Mouse (Mus musculus) neural tube, embryonic 11.5 days (tissue): Measurements from ENCODE around the gene Ano6. TPM values are rescaled to one million over a fixed set of nuclear protein-coding genes. Genes with fewer than 3 reads are reported as not detected.
A peak's percentile ranks its signal among the peaks of the same experiment; 100 is the strongest.

ENCODE experiments used
- ATAC-seq: fragments of 200-750 bp; cut with Nextera tagmentation; 2 replicates; pipeline ENCODE4 v1.8.0; 2017; ENCODE audit warnings: moderate number of reproducible peaks, mild to moderate bottlenecking, moderate TSS enrichment, moderate library complexity; ENCODE audit not compliant: insufficient read depth, low FRiP score, low TSS enrichment
- DNase-seq: peaks from one replicate; pipeline ENCODE4 v3.0.0-alpha.2; 2015; ENCODE audit warnings: low spot score
- H3K27ac ChIP-seq: fragments of 300-500 bp; sonication (generic); 2 replicates; pipeline ENCODE4 v1.5.1; 2014; ENCODE audit warnings: low read depth, mild to moderate bottlenecking, low read length
- H3K27me3 ChIP-seq: fragments of 300-500 bp; sonication (generic); 2 replicates; pipeline ENCODE4 v1.6.1; 2014; ENCODE audit warnings: mild to moderate bottlenecking, low read length, mixed read lengths; ENCODE audit not compliant: control insufficient read depth, insufficient read depth
- H3K36me3 ChIP-seq: fragments of 300-500 bp; sonication (generic); 2 replicates; pipeline ENCODE4 v1.6.1; 2014; ENCODE audit warnings: mild to moderate bottlenecking, low read length, moderate library complexity, mixed read lengths; ENCODE audit not compliant: control insufficient read depth, insufficient read depth
- H3K4me1 ChIP-seq: fragments of 300-500 bp; sonication (generic); 2 replicates; pipeline ENCODE4 v1.6.1; 2014; ENCODE audit warnings: low read length, mixed read lengths; ENCODE audit not compliant: control insufficient read depth, insufficient read depth
- H3K4me2 ChIP-seq: fragments of 300-500 bp; sonication (generic); 2 replicates; pipeline ENCODE4 v1.6.1; 2014; ENCODE audit warnings: low read depth, mild to moderate bottlenecking, moderate library complexity
- H3K4me3 ChIP-seq: fragments of 300-500 bp; sonication (generic); 2 replicates; pipeline ENCODE4 v1.5.1; 2014; ENCODE audit warnings: low read depth, low read length
- H3K9ac ChIP-seq: fragments of 300-500 bp; sonication (generic); 2 replicates; pipeline ENCODE4 v1.6.1; 2014; ENCODE audit warnings: mild to moderate bottlenecking, low read length
- H3K9me3 ChIP-seq: fragments of 300-500 bp; sonication (generic); 2 replicates; pipeline ENCODE4 v1.6.1; 2016; ENCODE audit warnings: low read length; ENCODE audit not compliant: control insufficient read depth
- WGBS: fragments of 180-500 bp; shearing (Covaris S2); extraction: QIAGEN DNeasy Blood & Tissue Kit; methylation state at CpG from one replicate; pipeline ENCODE4 v1.1.7; 2014; 5-methylcytosine and 5-hydroxymethylcytosine counted together
- polyA plus RNA-seq: library from polyadenylated mRNA; unstranded; fragments of >200 nt; fragmentation: Nextera tagmentation; extraction: Ambion mirVana; gene quantifications from 2 replicates; pipeline ENCODE4 v1.2.1, GENCODE M21; 2014

Gene Ano6
- polyA plus RNA-seq, 1 experiment from 2014 or later: 40.1 TPM

GRCm38 (mm10) chr15:95791141-95791791 lies 623 bp downstream of the Ano6 start:
- ATAC-seq: peak; percentile 32
- H3K4me2 ChIP-seq: peak overlapping the region; percentile 84
- H3K4me3 ChIP-seq: peak overlapping the region; percentile 76
- H3K36me3 ChIP-seq: no peaks in the 10 kb centered on the region
- no peaks in the 10 kb centered on the region for H3K9me3 ChIP-seq
- no peaks in the 10 kb centered on the region for H3K27me3 ChIP-seq
- H3K9ac ChIP-seq: peak overlapping the region; percentile 90
- peaks cover 9% of the 10 kb centered on the region; the same call in 1 of the 2 replicates for H3K4me1 ChIP-seq
- H3K27ac ChIP-seq: peak overlapping the region; percentile 63
- no peak for DNase-seq
- 2% methylated on average over 32 of the region's 32 CpGs for WGBS

- Histone ChIP-seq H3K4me3 (peak overlapping the region; percentile 76; the same call in 1 of the 2 replicates), H3K27me3 (no peaks in the 10 kb centered on the region), H3K9ac (no peak overlapping the region; the same call in 1 of the 2 replicates), H3K4me2 (peak overlapping the region; percentile 84), H3K36me3 (no peaks in the 10 kb centered on the region), H3K4me1 (peaks cover 9% of the 10 kb centered on the region; the same call in 1 of the 2 replicates), H3K27ac (no peak overlapping the region), H3K9me3 (no peaks in the 10 kb centered on the region)
- 72% methylated on average over 5 of the region's 5 CpGs for WGBS
- DNase-seq (no peak), ATAC-seq (no peak)
These were observed 1.2 kb downstream of the Ano6 start for GRCm38 (mm10) chr15:95791855-95792254.

GRCm38 (mm10) chr15:95792261-95793260 lies 1.9 kb downstream of the Ano6 start:
- ATAC-seq (no peak), DNase-seq (no peak)
- no peak overlapping the region for H3K9ac ChIP-seq
- 85% methylated on average over 25 of the region's 25 CpGs for WGBS
- no peak overlapping the region for H3K27ac ChIP-seq
- H3K4me3 ChIP-seq: no peak overlapping the region
- H3K27me3 ChIP-seq: no peaks in the 10 kb centered on the region
- H3K36me3 ChIP-seq: no peaks in the 10 kb centered on the region
- no peaks in the 10 kb centered on the region for H3K9me3 ChIP-seq
- peaks cover 9% of the 10 kb centered on the region; the same call in 1 of the 2 replicates for H3K4me1 ChIP-seq
- peak overlapping the region; percentile 84; the same call in 1 of the 2 replicates for H3K4me2 ChIP-seq

- WGBS: 89% methylated on average over 9 of the region's 9 CpGs
- Histone ChIP-seq H3K4me2 (no peak overlapping the region), H3K4me1 (peaks cover 9% of the 10 kb centered on the region; the same call in 1 of the 2 replicates), H3K9me3 (no peaks in the 10 kb centered on the region), H3K27me3 (no peaks in the 10 kb centered on the region), H3K27ac (no peak overlapping the region), H3K36me3 (no peaks in the 10 kb centered on the region), H3K4me3 (no peak overlapping the region), H3K9ac (no peak overlapping the region)
- ATAC-seq (no peak), DNase-seq (no peak)
These were observed 3.3 kb downstream of the Ano6 start for GRCm38 (mm10) chr15:95793748-95794491.

- H3K27me3 ChIP-seq: no peaks in the 10 kb centered on the region
- H3K9ac ChIP-seq: no peak overlapping the region
- H3K4me1 ChIP-seq: peaks cover 8% of the 10 kb centered on the region; the same call in 1 of the 2 replicates
- DNase-seq: no peak
- no peaks in the 10 kb centered on the region for H3K36me3 ChIP-seq
- no peaks in the 10 kb centered on the region for H3K9me3 ChIP-seq
- WGBS: 76% methylated on average over 10 of the region's 10 CpGs
- no peak overlapping the region for H3K4me3 ChIP-seq
- ATAC-seq: no peak
- H3K4me2 ChIP-seq: no peak overlapping the region
- H3K27ac ChIP-seq: no peak overlapping the region
These were observed 4.2 kb downstream of the Ano6 start for GRCm38 (mm10) chr15:95794611-95795565.

DNA sequence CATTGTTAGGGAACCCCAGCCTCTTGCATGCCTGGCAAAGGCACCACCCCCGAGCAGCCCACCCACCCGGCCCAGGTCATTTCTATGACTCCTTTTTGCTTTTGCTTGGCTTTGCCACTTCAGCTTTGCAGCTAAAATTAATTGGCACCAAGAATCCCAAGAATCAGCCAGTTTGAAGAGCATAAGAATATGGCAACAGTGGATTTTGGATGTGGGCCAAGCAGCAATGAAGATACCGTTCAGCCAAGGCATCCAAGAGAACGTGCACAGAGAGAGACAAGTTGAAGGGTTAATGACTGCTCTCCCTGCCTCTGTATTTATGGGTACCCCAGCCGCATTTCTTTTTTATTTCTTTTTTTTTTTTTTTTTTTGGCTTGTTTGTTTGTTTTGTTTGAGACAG lies 5.4 kb downstream of the Ano6 start:
- DNase-seq (no peak), ATAC-seq (no peak)
- Histone ChIP-seq H3K4me3 (no peak overlapping the region), H3K27me3 (no peaks in the 10 kb centered on the region), H3K4me2 (no peak overlapping the region), H3K36me3 (no peaks in the 10 kb centered on the region), H3K9ac (no peak overlapping the region), H3K27ac (no peak overlapping the region), H3K9me3 (no peaks in the 10 kb centered on the region), H3K4me1 (peaks cover 5% of the 10 kb centered on the region; the same call in 1 of the 2 replicates)
- 84% methylated on average over 5 of the region's 5 CpGs for WGBS

- no peak for ATAC-seq
- Histone ChIP-seq H3K27ac (no peak overlapping the region), H3K4me3 (no peak overlapping the region), H3K27me3 (no peaks in the 10 kb centered on the region), H3K9me3 (no peaks in the 10 kb centered on the region), H3K4me2 (no peak overlapping the region), H3K9ac (no peak overlapping the region), H3K36me3 (no peaks in the 10 kb centered on the region), H3K4me1 (peaks cover 1% of the 10 kb centered on the region; the same call in 1 of the 2 replicates)
- WGBS: 69% methylated on average over 9 of the region's 9 CpGs
- no peak for DNase-seq
These were observed 6.7 kb downstream of the Ano6 start for GRCm38 (mm10) chr15:95797144-95797983.
